Mouse (Mus musculus) cerebellum, postnatal 25 days (tissue): Measurements from ENCODE around the gene Olfr99.
"Not testable (repeated sequence)": the region's sequence is repeated elsewhere in the genome, so short reads cannot be mapped to it uniquely, and the experiment has no call there.

Experiments used
- DNase-seq, 2 experiments: peaks; one replicate each; pipeline ENCODE4 v3.0.0; 2021; ENCODE audit warnings: mixed read lengths in 2 of 2

Gene Olfr99

DNA sequence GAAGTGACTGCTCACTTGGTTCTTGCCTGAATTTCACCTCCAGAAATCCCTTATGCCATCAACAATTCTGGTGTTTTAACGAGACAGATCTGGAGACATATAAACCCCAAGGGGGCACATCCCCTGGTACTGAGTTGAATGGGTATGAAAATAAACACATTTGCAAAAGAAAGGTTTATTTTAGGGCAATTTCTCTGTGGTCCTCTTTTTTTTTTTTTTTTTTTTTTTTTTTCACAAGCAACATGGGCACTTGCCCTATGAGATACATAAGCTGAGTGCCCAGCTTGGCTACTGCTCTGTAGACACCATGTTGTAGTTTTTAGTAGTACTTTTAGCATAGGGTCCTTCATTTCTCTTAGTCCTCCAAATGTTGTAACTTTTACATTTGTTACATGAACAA, at the start of gene Olfr99:
Gene Olfr99 (minus strand): TSS at position 101 of the 400 bp plus-strand sequence.
- no peak for DNase-seq

DNA sequence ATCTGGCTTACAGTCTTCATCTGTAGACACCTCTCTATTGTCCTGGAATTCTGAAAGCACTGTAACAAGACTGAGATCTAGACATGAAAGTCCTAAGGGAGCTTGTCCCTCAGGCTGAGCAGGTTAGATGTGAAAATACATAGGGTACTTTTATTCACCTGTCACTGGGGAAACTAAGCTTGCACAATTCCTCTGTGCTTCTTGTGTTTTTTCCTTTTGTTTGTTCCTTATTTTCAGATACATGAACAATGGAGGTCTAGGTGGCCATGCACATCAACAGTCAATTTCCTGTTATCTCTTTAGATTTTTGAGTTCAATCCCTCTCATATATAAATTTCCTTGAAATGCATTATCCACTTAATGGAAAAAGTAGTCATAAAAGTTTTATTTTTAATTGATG, 33.7 kb upstream of the Olfr99 start, which contains the start of gene Olfr102:
Gene Olfr102 (minus strand): TSS at position 101 of the 400 bp plus-strand sequence.
- DNase-seq: no peak

DNA sequence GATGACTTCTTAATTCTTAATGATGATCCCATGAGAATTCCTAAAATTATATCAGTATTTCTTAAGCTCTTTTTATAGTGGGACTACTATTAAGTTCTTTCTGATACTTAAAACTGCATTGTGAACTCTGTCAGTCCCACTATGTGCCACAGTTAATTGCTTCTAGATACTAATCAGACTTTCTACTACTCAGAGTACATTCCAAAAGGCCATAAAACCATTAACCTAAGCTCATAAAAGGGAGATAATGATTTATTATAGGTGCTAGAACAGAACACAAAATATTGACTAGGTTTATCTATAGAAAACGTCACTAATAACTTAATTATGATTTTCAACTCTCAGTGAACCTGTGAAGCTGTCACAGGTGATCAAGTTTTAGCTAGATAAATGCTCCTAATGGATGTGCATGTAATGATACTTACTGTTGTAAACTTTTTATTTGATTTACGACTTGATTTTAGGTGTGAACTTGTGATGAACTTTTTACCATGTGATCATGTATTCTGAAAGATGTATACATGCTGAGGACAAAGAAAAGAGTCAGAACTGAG, 27.0 kb upstream of the Olfr99 start:
- no peak for DNase-seq

DNA sequence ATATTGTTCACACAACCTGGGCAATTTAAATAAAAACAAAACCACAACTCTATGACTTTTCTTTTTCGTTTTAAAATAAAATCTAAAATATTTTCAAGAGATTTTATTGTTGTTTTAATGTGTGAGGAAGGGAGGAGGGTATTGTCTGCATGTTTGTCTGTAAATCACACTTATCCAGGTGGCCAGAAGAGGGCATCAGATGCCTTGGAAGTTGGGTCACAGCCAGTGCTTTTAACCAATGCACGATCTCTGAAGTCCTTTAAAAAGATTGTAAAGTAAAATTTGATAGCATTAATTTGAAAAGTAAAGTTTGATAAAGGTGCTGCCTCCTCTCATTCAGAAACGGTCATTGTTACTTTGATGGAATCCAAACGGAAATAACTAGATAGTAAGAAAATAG, 25.2 kb upstream of the Olfr99 start:
- no peak for DNase-seq

DNA sequence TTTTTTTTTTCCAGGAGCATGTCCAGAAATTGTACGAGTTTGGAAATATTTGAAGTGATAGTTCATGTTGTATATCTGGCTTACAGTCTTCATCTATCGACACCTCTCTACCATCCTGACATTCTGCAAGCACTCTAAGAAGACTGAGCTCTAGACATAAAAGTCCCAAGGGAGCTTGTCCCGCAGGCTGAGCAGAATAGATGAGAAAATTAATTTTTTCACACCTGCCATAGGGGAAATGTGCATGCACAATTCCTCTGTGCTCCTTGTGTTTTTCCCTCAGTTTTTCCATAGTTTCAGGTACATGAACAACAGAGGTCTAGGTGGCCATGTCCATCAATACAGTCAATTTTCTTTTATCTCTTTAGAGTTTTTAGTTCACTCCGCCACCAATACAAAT, 21.0 kb upstream of the Olfr99 start, which contains the start of gene Olfr101:
Gene Olfr101 (minus strand): TSS at position 101 of the 400 bp plus-strand sequence.
- DNase-seq: no peak

DNA sequence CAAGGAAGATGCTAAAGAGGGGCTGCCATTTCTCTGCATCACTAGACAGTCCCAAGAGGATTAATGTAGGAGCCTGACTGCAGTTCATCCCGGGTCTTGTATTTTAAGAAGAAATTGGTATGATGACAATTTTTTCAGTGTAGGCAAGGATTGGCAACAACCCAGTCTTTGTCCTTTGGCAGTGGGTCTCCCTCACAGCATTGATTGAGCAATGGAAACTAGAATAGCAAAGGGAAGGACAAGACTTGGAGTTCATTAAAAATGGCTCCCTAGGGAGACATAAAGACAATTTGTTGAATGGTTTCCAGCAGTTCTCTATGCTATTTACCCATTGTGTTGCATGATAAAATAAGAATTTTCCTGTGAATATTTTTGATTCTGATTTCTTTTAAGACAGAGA, 2.9 kb downstream of the Olfr99 start:
- no peak for DNase-seq

DNA sequence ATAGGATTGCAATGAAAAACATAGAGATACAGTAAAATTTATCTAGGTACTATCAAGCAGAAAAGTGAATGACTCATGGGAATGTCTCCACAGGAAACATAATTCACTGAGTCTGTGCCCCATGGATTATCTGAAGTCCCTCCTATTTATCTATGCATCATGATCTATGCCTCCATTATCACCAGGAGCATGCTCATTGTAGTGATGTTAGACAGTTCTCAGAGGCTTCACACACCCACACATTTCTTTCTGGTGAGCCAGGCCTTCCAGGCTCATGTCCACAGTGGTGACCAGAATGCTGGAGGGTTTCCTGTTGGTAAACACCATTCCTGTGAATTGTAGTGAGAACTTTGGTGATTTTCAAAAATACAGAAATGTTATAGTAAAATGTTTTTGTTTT, 6.7 kb downstream of the Olfr99 start:
- DNase-seq: no peak

DNA sequence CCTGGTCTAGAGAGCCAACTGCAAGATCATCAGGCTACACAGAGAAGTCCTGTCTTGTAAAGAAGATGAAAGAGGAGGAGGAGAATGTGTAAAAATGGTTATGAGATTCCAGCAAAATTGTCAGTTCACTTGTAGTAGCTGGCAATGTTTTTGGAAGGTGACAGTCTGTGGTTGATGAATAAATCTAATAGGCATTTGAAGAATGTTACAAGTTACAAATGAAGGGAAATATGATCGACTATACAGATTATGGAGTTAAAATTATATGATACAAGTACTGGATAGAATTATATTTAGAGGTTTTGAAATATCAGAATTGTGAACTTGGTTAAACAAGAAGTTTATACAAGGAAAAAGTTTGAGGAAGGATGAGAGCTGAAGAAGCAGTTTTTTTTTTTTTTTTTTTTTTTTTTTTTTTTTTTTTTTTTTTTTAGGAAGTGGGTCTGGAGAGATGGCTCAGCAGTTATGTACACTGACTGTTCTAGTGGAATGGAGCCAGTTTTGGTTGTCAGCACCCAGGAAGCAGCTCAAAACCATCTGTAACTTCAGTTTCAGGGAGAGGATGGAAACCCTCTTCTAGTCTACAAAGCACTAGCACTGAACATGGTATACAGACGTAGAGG, 7.5 kb downstream of the Olfr99 start:
- no peak for DNase-seq

DNA sequence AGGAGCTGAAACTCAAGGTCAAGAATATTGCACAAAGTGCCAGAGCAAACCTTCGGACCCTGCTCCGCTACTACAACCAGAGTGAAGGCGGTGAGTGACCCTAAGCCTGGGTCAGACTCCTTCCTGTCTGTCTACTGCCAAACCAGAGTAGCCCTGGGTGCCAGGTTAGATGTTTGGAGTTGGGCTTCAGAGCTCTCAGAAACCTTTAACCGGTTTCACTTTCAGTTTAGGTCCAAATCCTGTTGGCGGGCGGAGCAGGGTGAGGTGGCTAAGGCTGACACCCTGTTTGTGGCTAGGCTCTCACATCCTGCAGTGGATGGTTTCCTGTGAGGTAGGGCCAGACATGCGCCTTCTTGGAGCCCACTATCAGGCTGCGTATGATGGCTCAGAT, 12.6 kb downstream of the Olfr99 start:
- DNase-seq: peak; percentile 8 to 13

DNA sequence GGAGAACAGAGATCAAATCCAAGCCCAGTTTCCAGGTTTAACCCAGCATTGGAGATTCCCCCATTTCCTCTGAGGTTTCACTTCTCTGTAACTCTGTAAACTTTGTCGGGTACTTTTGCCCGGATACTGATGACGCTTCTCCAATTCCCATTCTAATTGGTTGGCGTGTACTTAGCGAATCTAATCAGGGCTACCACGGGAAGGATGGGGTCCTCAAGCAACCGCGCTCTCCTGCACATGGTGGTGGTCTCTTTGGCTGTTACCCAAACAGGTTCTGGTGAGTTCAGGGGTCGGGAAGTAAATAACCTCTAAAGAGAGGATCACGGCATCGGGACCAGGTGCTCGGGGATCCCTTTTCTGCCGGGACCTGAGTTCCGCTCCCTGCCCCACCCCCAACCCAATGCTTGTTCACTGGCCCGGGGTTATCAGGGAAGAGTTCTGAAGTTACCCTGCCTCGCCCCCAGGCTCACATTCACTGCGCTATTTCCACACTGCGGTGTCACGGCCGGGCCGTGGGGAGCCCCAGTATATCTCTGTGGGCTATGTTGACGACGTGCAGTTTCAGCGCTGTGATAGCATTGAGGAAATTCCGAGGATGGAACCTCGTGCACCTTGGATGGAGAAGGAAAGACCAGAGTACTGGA, 13.1 kb downstream of the Olfr99 start, which contains the start of gene H2-M3:
Gene H2-M3 (plus strand): TSS at position 163 of the 644 bp plus-strand sequence.
- DNase-seq: peak; percentile 71 to 85

DNA sequence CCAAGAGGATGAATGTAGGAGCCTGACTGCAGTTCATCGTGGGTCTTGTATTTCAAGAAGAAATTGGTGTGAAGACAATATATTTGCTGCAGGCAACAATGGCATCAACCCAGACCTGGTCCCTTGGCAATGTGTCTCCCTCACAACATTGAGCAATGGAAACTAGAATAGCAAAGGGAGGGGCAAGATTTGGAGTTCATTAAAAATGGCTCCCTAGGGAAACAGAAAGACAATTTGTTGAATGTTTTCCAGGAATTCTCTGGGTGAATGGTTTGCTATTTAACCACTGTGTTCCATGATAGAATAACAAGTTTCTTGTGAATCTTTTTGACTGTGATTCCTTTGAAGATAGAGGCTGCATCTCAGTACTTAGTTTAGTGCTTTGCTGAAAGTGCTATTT, 19.6 kb downstream of the Olfr99 start, which contains the start of gene Olfr98:
Gene Olfr98 (minus strand): TSS at position 124 of the 400 bp plus-strand sequence.
- DNase-seq: no peak

DNA sequence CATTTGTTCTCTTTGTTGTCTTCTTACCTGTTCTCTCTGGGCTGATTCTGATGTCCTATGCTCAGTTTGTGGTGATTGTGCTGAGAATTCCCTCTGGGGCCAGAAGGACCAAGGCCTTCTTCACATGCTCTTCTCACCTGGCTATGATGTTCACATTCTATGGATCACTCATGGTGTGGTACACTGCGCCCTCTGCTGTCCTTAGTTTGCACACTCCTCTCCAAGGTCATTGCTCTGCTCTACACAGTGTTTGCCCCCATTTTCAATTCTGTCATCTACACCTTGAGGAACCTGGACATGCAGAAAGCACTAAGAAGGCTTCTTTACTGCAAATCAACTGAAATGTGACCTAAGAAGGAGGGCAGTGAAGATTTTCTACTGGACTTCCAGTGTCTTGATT, 32.7 kb downstream of the Olfr99 start:
- DNase-seq: peak in 1 of 2 experiments; percentile 20

DNA sequence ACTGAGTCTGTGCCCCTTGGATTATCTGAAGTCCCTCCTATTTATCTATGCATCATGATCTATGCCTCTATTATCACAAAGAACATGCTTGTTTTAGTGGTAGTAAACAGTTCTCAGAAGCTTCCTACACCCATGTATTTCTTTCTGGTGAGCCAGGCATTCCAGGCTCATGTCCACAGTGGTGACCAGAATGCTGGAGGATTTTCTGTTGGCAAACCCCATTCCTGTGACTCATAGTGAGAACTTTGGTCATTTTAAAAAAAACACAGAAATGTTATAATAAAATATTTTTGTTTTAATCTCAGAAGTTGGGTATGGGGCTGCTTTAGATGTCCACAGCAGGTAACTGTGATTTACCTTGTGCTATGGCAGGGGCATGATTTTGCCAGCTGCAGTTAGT, 33.8 kb downstream of the Olfr99 start:
- DNase-seq: no peak

DNA sequence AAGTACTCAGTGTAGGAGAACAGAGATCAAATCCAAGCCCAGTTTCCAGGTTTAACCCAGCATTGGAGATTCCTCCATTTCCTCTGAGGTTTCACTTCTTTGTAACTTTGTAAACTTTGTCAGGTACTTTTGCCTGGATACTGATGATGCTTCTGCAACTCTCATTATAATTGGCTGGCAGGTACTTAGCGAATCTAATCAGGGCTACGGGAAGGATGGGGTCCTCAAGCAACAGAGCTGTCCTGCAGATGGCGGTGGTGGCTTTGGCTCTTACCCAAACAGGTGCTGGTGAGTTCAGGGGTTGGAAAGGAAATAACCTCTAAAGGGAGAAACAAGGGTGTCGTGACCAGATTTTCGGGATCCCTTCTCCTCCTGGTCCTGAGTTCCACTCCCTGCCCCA, 36.5 kb downstream of the Olfr99 start:
- DNase-seq: peak; percentile 3

DNA sequence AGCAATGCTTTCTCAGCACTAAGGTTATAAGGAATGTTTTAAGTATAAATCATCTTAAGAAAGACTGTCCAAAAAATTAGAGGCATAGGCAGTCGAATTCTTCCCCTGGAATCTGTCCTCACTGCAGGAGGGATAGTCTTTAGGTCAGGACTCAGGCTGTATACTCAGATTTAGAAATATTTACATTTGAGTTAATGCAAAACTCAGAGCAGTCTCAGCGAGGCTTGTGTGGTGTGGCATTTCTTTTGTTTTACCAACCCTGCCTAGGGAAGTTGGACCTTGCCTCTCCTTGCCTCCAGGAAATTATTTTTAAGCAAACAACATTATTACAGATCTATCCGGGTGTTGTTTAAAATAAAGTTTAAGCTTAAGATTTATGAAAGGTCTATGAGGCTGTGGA, 41.1 kb downstream of the Olfr99 start:
- no peak for DNase-seq

DNA sequence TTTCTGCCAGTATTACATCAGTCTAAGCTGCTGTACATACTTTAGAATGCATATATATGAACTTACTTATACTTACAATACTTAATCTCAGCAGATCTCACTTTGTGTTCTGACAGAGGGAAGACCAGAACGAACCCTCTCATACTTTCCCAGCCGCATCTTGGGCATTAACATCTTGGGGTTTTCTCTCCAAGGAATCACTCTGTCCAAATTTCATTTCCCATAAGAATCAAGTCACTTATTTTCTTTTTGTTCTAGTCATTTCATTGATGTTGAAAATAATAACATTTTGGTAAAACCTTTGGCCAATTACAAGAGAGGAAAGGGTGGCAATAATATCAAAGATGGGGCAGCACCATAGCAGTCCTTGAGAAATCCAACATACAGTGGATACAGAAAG, 46.0 kb downstream of the Olfr99 start, which contains the start of gene Olfr97:
Gene Olfr97 (minus strand): TSS at position 101 of the 400 bp plus-strand sequence.
- DNase-seq: not testable (repeated sequence)
